Mouse (Mus musculus): ENCODE results near the gene Cog7. TPM values are rescaled to one million over a fixed set of nuclear protein-coding genes. Genes with fewer than 3 reads are reported as not detected.

Gene Cog7
- polyA plus RNA-seq, 1 experiment from 2014 or later: 19.9 TPM

DNA sequence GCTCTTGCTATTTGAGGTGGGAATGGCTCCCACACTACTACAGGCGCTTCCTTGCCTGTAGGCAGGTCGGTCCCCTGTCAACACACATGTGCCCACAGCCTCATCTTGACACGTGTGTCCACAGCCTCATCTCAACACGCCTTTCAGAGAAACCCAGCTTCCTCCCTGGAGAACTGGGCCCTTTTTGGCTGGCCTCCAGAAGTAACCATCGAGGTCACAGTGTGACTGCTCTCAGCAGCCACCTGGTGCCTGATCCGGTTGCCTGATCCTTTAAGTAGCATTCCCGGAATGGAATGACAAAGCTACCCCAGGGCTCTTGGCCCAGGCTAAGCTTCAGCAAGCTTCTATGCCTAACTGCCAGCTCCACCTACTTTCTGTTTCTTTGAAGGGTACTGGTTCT lies 50.3 kb downstream of the Cog7 start:
- Histone ChIP-seq H3K4me3 (ENCODE audit: low read length) (no peak overlapping the region), H3K36me3 (ENCODE audit: control insufficient read depth, insufficient read depth) (peaks cover 3% of the 10 kb centered on the region; the same call in 1 of the 2 replicates), H3K9ac (ENCODE audit: low read length) (no peak overlapping the region), H3K4me2 (ENCODE audit: low read depth, low read length) (no peak overlapping the region), H3K9me3 (replicated peaks; ENCODE audit: control insufficient read depth, low read length) (no peaks in the 10 kb centered on the region), H3K27ac (ENCODE audit: low read length) (no peak overlapping the region), H3K4me1 (ENCODE audit: control insufficient read depth, insufficient read depth, low read length) (peaks cover 2% of the 10 kb centered on the region), H3K27me3 (ENCODE audit: control insufficient read depth, insufficient read depth, low read length) (no peaks in the 10 kb centered on the region)
- no peak for ATAC-seq (replicated peaks; ENCODE audit: extremely low read depth, insufficient read depth, low FRiP score)
- WGBS: 44% methylated on average over 7 of the region's 7 CpGs

DNA sequence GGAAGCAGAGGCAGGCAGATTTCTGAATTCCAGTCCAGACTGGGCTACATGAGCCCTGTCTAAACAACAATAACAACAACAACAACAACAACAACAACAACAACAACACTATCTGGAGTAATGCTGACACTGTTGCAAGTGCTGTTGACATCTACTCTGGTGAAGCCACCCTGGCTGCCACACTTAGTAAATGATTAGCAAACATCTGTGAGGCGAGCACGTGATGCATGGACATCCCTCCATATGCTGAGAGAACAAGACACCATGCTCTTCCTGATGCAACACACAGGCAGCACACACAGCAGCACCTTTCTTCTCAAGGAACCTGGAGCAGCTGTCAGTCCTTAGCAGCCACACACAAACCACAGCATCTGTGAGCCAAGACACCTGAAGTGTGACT lies 53.6 kb downstream of the Cog7 start:
- Histone ChIP-seq H3K36me3 (ENCODE audit: control insufficient read depth, insufficient read depth) (peaks cover 3% of the 10 kb centered on the region; the same call in 1 of the 2 replicates), H3K27me3 (ENCODE audit: control insufficient read depth, insufficient read depth, low read length) (no peaks in the 10 kb centered on the region), H3K4me1 (ENCODE audit: control insufficient read depth, insufficient read depth, low read length) (no peaks in the 10 kb centered on the region; the same call in 1 of the 2 replicates), H3K4me3 (ENCODE audit: low read length) (no peak overlapping the region), H3K9me3 (replicated peaks; ENCODE audit: control insufficient read depth, low read length) (no peaks in the 10 kb centered on the region), H3K9ac (ENCODE audit: low read length) (no peak overlapping the region), H3K4me2 (ENCODE audit: low read depth, low read length) (no peak overlapping the region), H3K27ac (ENCODE audit: low read length) (no peak overlapping the region)
- WGBS: 96% methylated on average over 2 of the region's 2 CpGs
- no peak for ATAC-seq (replicated peaks; ENCODE audit: extremely low read depth, insufficient read depth, low FRiP score)

DNA sequence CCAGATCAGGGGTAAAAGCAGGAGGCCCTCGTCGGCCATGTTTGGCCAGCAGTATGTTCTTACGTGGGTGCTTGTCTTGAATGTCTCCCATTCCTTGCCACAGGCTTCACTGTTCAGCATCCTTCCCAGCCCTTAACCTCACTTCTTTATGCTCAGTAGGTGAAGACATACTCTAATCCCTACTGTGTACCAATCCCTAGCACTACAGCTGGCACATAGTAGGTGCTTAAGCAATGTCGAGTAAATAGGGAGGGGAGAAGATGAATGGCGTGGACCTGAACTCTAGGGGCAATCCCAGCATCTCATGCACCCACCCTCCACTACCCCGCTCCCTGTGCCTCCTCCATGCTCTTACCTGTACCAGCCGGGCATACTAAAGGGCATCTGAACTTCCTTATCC lies 57.1 kb downstream of the Cog7 start:
- H3K4me3 ChIP-seq (ENCODE audit: low read length): no peak overlapping the region
- no peak for ATAC-seq (replicated peaks; ENCODE audit: extremely low read depth, insufficient read depth, low FRiP score)
- no peaks in the 10 kb centered on the region for H3K9me3 ChIP-seq (replicated peaks; ENCODE audit: control insufficient read depth, low read length)
- no peaks in the 10 kb centered on the region for H3K4me1 ChIP-seq (ENCODE audit: control insufficient read depth, insufficient read depth, low read length)
- no peak overlapping the region for H3K4me2 ChIP-seq (ENCODE audit: low read depth, low read length)
- 89% methylated on average over 7 of the region's 7 CpGs for WGBS
- H3K27me3 ChIP-seq (ENCODE audit: control insufficient read depth, insufficient read depth, low read length): no peaks in the 10 kb centered on the region
- no peak overlapping the region for H3K9ac ChIP-seq (ENCODE audit: low read length)
- no peak overlapping the region for H3K27ac ChIP-seq (ENCODE audit: low read length)
- H3K36me3 ChIP-seq (ENCODE audit: control insufficient read depth, insufficient read depth): peaks cover 3% of the 10 kb centered on the region; the same call in 1 of the 2 replicates

DNA sequence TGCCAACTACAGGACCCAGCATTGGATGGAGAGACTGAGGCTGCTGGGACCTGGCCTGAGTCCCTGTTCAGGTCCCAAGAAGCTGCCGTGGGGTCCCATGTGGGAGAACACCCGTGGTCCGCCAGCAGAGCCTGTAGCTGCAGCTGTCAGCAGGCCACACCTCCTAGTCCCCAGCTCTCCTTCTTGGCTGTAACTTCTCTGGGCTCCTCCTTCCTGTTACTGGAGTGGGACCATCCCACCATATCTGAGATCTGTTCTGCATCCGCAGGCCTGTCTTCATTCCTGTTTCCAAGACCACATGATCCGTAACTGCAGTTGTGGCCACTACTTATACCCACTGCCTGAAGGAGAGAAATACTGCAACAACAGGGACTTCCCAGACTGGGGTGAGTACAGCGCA lies 67.6 kb downstream of the Cog7 start:
- Histone ChIP-seq H3K9me3 (replicated peaks; ENCODE audit: control insufficient read depth, low read length) (no peaks in the 10 kb centered on the region), H3K4me1 (ENCODE audit: control insufficient read depth, insufficient read depth, low read length) (no peaks in the 10 kb centered on the region), H3K4me2 (ENCODE audit: low read depth, low read length) (no peak overlapping the region), H3K36me3 (ENCODE audit: control insufficient read depth, insufficient read depth) (no peaks in the 10 kb centered on the region), H3K4me3 (ENCODE audit: low read length) (no peak overlapping the region), H3K27me3 (ENCODE audit: control insufficient read depth, insufficient read depth, low read length) (no peaks in the 10 kb centered on the region), H3K9ac (ENCODE audit: low read length) (no peak overlapping the region), H3K27ac (ENCODE audit: low read length) (no peak overlapping the region)
- no peak for ATAC-seq (replicated peaks; ENCODE audit: extremely low read depth, insufficient read depth, low FRiP score)
- WGBS: 57% methylated on average over 6 of the region's 6 CpGs

DNA sequence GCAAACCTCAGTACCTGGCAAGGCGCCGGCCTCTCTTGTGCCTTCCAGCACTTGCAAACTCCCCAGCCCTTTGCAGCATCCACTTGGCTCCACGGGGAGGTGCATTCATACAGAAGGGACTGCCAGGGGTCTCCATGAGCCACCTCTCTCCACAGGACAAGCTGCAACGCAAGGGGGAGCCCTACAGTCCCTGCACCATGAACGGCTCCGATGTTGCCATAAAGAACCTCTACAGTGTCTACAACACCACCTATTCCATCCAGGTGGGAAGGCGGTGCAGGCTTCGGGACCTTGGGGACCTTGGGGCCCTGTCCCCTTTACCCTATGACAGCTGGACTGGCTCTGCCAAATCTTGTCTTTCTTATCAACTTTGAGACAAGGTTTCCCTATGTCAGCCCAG lies 69.3 kb downstream of the Cog7 start:
- no peak for ATAC-seq (replicated peaks; ENCODE audit: extremely low read depth, insufficient read depth, low FRiP score)
- no peak overlapping the region for H3K9ac ChIP-seq (ENCODE audit: low read length)
- WGBS: 70% methylated on average over 8 of the region's 8 CpGs

DNA sequence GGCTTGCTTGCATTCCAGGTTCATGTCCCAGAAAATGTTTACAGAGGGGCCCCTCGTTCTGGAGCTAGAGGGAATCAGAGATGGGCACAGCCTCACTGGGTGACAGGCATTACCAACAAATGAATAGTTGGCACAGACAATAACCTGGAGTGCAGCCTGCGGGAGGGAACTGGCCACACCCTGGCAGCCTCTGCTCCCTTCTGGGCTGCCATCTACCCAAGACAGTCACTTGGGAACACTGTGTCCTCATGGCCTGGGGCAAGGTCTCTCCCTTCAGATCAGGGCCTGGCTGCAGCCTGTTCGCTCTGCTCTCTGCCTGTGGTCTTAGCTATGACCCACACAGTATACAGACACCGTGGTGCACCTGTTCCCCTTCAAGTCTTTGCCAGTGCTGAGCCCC lies 74.6 kb downstream of the Cog7 start:
- peaks cover 14% of the 10 kb centered on the region for H3K4me1 ChIP-seq (ENCODE audit: control insufficient read depth, insufficient read depth, low read length)
- no peak overlapping the region for H3K9ac ChIP-seq (ENCODE audit: low read length)
- no peaks in the 10 kb centered on the region for H3K9me3 ChIP-seq (replicated peaks; ENCODE audit: control insufficient read depth, low read length)
- H3K27me3 ChIP-seq (ENCODE audit: control insufficient read depth, insufficient read depth, low read length): no peaks in the 10 kb centered on the region
- no peak overlapping the region for H3K27ac ChIP-seq (ENCODE audit: low read length)
- no peak overlapping the region for H3K4me3 ChIP-seq (ENCODE audit: low read length)
- no peak for ATAC-seq (replicated peaks; ENCODE audit: extremely low read depth, insufficient read depth, low FRiP score)
- 66% methylated on average over 4 of the region's 4 CpGs for WGBS
- H3K36me3 ChIP-seq (ENCODE audit: control insufficient read depth, insufficient read depth): no peaks in the 10 kb centered on the region
- H3K4me2 ChIP-seq (ENCODE audit: low read depth, low read length): no peak overlapping the region

More for the DNA sequence above, 69.3 kb downstream of the Cog7 start:
- Histone ChIP-seq H3K27ac (ENCODE audit: low read length) (no peak overlapping the region), H3K4me1 (ENCODE audit: control insufficient read depth, insufficient read depth, low read length) (no peaks in the 10 kb centered on the region; the same call in 1 of the 2 replicates), H3K4me3 (ENCODE audit: low read length) (no peak overlapping the region), H3K4me2 (ENCODE audit: low read depth, low read length) (no peak overlapping the region), H3K27me3 (ENCODE audit: control insufficient read depth, insufficient read depth, low read length) (no peaks in the 10 kb centered on the region), H3K36me3 (ENCODE audit: control insufficient read depth, insufficient read depth) (no peaks in the 10 kb centered on the region), H3K9me3 (replicated peaks; ENCODE audit: control insufficient read depth, low read length) (no peaks in the 10 kb centered on the region)

DNA sequence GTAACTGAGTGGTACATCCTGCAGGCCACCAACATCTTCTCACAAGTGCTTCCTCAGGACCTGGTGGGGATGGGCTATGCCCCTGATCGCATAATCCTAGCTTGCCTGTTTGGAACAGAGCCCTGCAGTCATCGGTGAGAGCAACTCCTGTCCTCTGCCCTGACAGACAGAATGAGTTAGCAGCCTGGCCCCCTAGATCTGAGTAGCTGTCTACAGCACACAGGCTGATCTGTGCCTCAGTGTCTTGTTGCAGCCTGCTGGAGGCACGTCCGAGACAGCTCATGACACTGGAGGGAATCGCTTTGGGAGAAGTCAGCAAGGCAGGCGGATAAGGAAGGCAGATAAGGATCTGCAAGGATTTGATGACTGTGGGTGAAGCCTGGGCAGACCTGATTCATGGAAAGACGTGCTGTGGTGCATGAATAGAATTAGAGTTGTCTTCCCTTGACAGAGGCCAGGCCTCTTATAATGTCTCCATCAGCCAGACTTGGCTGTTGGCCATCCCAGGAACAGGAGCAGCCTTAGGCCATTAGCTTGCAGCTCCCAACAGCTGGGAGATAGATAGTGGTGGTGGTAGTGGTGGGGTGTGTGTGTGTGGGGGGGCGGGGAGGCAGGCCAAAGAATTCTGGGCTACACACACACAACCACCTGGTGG lies 78.6 kb downstream of the Cog7 start:
- 29% methylated on average over 8 of the region's 8 CpGs for WGBS
- H3K9ac ChIP-seq (ENCODE audit: low read length): no peak overlapping the region; the same call in 1 of the 2 replicates
- H3K36me3 ChIP-seq (ENCODE audit: control insufficient read depth, insufficient read depth): no peaks in the 10 kb centered on the region
- H3K9me3 ChIP-seq (replicated peaks; ENCODE audit: control insufficient read depth, low read length): no peaks in the 10 kb centered on the region
- peaks cover 5% of the 10 kb centered on the region for H3K27me3 ChIP-seq (ENCODE audit: control insufficient read depth, insufficient read depth, low read length)
- ATAC-seq (replicated peaks; ENCODE audit: extremely low read depth, insufficient read depth, low FRiP score): peak; percentile 73
- no peak overlapping the region for H3K4me2 ChIP-seq (ENCODE audit: low read depth, low read length)
- H3K27ac ChIP-seq (ENCODE audit: low read length): peak overlapping the region; percentile 65
- H3K4me3 ChIP-seq (ENCODE audit: low read length): no peak overlapping the region
- peaks cover 14% of the 10 kb centered on the region for H3K4me1 ChIP-seq (ENCODE audit: control insufficient read depth, insufficient read depth, low read length)

DNA sequence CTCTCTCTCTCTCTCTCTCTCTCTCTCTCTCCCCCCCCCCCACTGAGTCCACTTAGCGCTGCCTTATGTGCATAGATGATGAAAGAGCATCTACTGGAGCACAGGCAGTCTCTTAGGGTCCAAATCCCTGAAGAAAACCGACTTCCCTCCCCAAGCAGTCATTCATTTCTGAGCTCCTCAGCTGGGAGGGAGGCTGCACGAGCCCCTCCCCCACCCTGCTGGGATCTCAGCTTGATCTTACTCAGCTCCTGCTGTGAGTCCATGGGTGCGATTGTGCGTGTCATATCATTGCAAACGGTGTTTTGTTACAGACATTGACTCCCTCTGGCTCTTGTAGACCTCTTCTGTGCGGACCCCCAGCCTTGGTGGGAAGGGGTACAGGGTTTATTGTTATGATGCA lies 81.6 kb downstream of the Cog7 start:
- Histone ChIP-seq H3K4me1 (ENCODE audit: control insufficient read depth, insufficient read depth, low read length) (peaks cover 14% of the 10 kb centered on the region), H3K9me3 (replicated peaks; ENCODE audit: control insufficient read depth, low read length) (no peaks in the 10 kb centered on the region), H3K4me2 (ENCODE audit: low read depth, low read length) (peak overlapping the region; percentile 40), H3K9ac (ENCODE audit: low read length) (no peak overlapping the region), H3K36me3 (ENCODE audit: control insufficient read depth, insufficient read depth) (no peaks in the 10 kb centered on the region), H3K4me3 (ENCODE audit: low read length) (no peak overlapping the region), H3K27ac (ENCODE audit: low read length) (no peak overlapping the region), H3K27me3 (ENCODE audit: control insufficient read depth, insufficient read depth, low read length) (peaks cover 5% of the 10 kb centered on the region)
- 13% methylated on average over 7 of the region's 7 CpGs for WGBS
- no peak for ATAC-seq (replicated peaks; ENCODE audit: extremely low read depth, insufficient read depth, low FRiP score)

DNA sequence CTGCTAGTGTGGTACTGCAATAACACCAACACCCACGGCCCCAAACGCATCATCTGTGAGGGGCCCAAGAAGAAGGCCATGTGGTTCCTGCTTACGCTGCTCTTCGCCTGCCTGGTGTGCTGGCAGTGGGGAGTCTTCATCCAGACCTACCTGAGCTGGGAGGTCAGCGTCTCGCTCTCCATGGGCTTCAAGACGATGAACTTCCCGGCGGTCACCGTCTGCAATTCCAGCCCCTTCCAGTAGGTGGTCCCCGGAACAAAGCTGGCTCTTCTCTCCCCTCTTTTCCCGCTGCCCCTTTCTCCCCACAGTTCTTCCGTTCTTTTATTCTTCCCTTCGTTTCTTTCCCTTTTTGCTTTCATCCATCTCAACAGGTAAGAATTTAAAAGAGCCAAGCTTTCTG lies 82.2 kb downstream of the Cog7 start:
- Histone ChIP-seq H3K4me1 (ENCODE audit: control insufficient read depth, insufficient read depth, low read length) (peaks cover 14% of the 10 kb centered on the region), H3K4me2 (ENCODE audit: low read depth, low read length) (peak overlapping the region; percentile 40), H3K36me3 (ENCODE audit: control insufficient read depth, insufficient read depth) (no peaks in the 10 kb centered on the region), H3K27me3 (ENCODE audit: control insufficient read depth, insufficient read depth, low read length) (peaks cover 5% of the 10 kb centered on the region), H3K27ac (ENCODE audit: low read length) (no peak overlapping the region), H3K4me3 (ENCODE audit: low read length) (0 out of 2 replicates have a peak overlapping the region, but pooled peaks have one; percentile 15), H3K9ac (ENCODE audit: low read length) (no peak overlapping the region), H3K9me3 (replicated peaks; ENCODE audit: control insufficient read depth, low read length) (no peaks in the 10 kb centered on the region)
- 11% methylated on average over 14 of the region's 14 CpGs for WGBS
- ATAC-seq (replicated peaks; ENCODE audit: extremely low read depth, insufficient read depth, low FRiP score): no peak
